Mouse (Mus musculus): ENCODE results near the gene Pla2g15. TPM values are rescaled to one million over a fixed set of nuclear protein-coding genes. Genes with fewer than 3 reads are reported as not detected.
A peak's percentile ranks its signal among the peaks of the same experiment; 100 is the strongest.

Gene Pla2g15
- polyA plus RNA-seq, 1 experiment from 2014 or later: 4.1 TPM

DNA sequence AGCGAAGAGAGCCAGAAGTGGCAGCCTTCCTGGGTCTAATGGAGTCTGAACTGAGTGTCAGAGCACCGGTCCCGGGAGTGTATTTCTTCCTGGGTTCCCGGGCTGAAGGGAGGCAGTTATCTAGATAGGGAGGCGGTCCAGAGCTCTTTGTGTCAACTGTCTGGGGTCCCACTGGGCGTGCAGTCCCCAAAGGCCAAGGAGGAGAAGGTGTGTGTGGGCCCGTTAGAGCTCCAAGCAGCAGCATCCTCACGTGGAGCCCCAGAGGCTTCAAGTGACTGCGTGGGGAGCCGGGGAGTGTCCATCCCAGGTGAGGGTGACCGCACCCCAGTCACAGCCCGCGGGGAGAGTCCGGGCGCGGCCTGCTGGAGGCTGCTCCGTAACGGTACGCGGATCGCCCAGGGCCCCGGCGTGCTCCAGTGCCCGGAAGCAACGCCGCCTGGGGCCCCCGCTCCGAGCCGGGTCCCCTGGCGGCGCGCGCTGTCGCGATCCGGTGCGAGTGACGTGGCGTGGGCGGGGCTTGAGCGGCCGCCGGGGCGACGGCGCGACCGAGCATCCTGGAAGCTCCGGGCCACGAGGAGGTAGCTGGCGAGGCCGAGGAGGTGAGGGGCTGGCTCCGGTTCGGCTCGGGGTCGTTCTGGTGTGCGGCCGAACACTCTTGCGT, 18.3 kb downstream of the Pla2g15 start, which contains the start of gene Slc7a6:
Gene Slc7a6, plus strand, starts transcription at position 502 of the 661 bp plus-strand sequence.
- Histone ChIP-seq H3K4me1 (replicated peaks; ENCODE audit: control insufficient read depth, insufficient read depth, low read length) (peaks cover 4% of the 10 kb centered on the region; the same call in 1 of the 2 replicates), H3K27ac (ENCODE audit: low read depth) (peak within 1 kb of the TSS; percentile 69), H3K9ac (ENCODE audit: low read length) (peak within 1 kb of the TSS; percentile 64), H3K27me3 (replicated peaks; ENCODE audit: control insufficient read depth, insufficient read depth, low read length) (no peaks in the 10 kb centered on the region), H3K4me3 (ENCODE audit: low read depth, low read length) (peak within 1 kb of the TSS; percentile 58), H3K4me2 (ENCODE audit: low read length) (peak within 1 kb of the TSS; percentile 93), H3K36me3 (ENCODE audit: control insufficient read depth, insufficient read depth, low read length) (peaks cover 12% of the 10 kb centered on the region), H3K9me3 (ENCODE audit: control insufficient read depth, low read length) (no peaks in the 10 kb centered on the region)
- ATAC-seq (replicated peaks; ENCODE audit: low FRiP score, low TSS enrichment, low read depth): peak; percentile 87
- under 1% methylated on average over 52 of the region's 59 CpGs for WGBS
- DNase-seq (ENCODE audit: low spot score): peak; percentile 89

DNA sequence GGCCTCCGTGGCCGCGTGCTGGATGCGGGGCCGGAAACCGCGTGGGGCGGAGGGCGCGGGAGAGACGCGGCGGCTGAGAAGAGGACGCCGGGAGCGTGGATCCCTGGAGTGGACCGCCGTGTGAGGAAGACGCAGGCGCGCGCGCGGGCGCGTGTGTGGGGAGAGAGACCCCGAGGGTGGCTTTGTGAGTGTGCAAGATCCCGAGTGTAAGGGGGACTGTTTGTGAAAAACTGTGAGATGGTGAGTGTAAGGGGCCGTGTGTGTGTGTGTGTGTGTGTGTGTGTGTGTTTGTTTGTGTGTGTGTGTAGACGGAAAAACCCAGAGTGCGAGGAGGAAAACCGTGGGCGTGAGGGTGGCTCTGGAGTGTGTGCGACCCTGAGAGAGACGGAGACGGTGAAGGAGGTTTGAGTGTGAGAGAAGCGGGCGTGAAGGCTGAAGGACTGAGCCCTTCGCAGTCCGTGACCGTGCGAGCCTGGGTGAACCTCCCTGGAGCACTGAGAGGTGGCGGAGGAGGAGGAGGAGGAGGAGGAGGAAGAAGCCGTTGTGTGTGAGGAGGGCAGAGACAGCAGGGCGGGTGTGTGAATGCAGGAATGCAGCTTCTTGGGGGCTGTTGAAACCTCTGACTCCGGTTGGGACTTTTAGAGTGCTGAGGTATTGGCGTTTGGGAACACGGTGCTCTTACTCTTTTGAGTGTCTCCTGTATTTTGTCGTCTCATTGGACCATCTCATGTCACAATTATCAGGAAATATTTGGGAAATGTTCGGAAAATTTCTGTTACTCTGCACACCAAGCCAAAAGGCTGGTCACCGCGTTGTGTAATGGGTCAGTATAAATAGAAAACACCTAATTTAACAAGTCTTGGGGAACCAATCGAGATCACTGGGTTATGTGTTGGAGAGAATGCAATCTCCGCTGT, 19.1 kb downstream of the Pla2g15 start:
- Histone ChIP-seq H3K4me1 (replicated peaks; ENCODE audit: control insufficient read depth, insufficient read depth, low read length) (peaks cover 4% of the 10 kb centered on the region; the same call in 1 of the 2 replicates), H3K9me3 (ENCODE audit: control insufficient read depth, low read length) (no peaks in the 10 kb centered on the region), H3K36me3 (ENCODE audit: control insufficient read depth, insufficient read depth, low read length) (0 out of 2 replicates have a peak, but pooled peaks cover 4% of the 10 kb centered on the region), H3K4me2 (ENCODE audit: low read length) (peak overlapping the region; percentile 93), H3K27ac (ENCODE audit: low read depth) (peak overlapping the region; percentile 69), H3K4me3 (ENCODE audit: low read depth, low read length) (peak overlapping the region; percentile 58), H3K9ac (ENCODE audit: low read length) (peak overlapping the region; percentile 64), H3K27me3 (replicated peaks; ENCODE audit: control insufficient read depth, insufficient read depth, low read length) (no peaks in the 10 kb centered on the region)
- DNase-seq (ENCODE audit: low spot score) (peak; percentile 74), ATAC-seq (replicated peaks; ENCODE audit: low FRiP score, low TSS enrichment, low read depth) (peak; percentile 57)
- under 1% methylated on average over 54 of the region's 54 CpGs for WGBS

DNA sequence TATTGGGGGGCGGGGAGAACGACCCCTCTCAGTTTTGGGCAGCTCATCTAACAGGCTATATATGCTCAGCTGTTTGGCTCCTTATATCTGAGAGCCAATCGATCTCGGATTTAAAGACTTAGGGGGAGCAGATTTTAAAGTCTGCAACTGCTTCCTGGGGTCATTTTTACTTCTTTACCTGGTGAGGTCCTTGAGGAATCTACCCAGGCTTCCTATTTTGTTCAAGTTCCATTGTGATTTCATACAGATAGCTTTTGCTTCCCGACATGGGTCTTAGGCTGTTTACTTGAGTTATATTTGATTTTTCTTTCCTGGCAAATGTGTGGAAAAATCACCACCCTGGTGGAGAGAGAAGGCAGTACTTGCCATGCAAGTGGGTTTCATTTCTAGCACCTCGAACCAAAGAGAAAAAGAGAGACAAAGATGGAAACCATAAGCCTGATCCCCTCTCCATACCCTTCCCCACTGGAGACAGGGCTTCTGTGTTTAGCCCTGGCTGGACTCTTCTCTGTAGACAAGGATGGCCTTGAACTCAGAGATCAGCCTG, 19.8 kb downstream of the Pla2g15 start:
- Histone ChIP-seq H3K9ac (ENCODE audit: low read length) (peak overlapping the region; percentile 64; the same call in 1 of the 2 replicates), H3K4me3 (ENCODE audit: low read depth, low read length) (peak overlapping the region; percentile 58), H3K4me1 (replicated peaks; ENCODE audit: control insufficient read depth, insufficient read depth, low read length) (peaks cover 4% of the 10 kb centered on the region; the same call in 1 of the 2 replicates), H3K4me2 (ENCODE audit: low read length) (peak overlapping the region; percentile 93), H3K27ac (ENCODE audit: low read depth) (no peak overlapping the region), H3K27me3 (replicated peaks; ENCODE audit: control insufficient read depth, insufficient read depth, low read length) (no peaks in the 10 kb centered on the region), H3K36me3 (ENCODE audit: control insufficient read depth, insufficient read depth, low read length) (no peaks in the 10 kb centered on the region), H3K9me3 (ENCODE audit: control insufficient read depth, low read length) (no peaks in the 10 kb centered on the region)
- 34% methylated on average over 6 of the region's 6 CpGs for WGBS
- DNase-seq (ENCODE audit: low spot score): no peak
- ATAC-seq (replicated peaks; ENCODE audit: low FRiP score, low TSS enrichment, low read depth): no peak

DNA sequence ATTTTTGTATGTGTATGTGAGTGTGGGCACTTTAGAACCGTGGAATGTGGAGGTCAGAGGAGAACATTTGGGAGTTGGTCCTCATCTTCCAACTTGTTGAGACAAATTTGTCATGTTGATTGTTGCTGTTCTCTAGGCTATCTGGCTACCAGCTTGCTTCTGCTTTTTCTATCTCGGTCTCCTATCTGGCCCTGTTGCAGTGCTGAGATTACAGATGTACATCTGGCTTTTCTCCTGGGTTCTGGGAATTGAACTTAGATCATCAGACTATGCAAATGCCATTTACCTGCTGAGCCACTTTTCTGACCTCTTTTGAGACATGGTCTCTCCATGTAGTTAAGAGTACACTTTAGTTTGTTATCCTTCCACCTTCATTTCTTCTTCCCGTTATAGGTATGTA, 23.4 kb downstream of the Pla2g15 start:
- Histone ChIP-seq H3K4me3 (ENCODE audit: low read depth, low read length) (no peak overlapping the region), H3K9ac (ENCODE audit: low read length) (no peak overlapping the region), H3K27ac (ENCODE audit: low read depth) (no peak overlapping the region), H3K27me3 (replicated peaks; ENCODE audit: control insufficient read depth, insufficient read depth, low read length) (no peaks in the 10 kb centered on the region), H3K4me2 (ENCODE audit: low read length) (no peak overlapping the region), H3K9me3 (ENCODE audit: control insufficient read depth, low read length) (no peaks in the 10 kb centered on the region), H3K4me1 (replicated peaks; ENCODE audit: control insufficient read depth, insufficient read depth, low read length) (peaks cover 23% of the 10 kb centered on the region), H3K36me3 (ENCODE audit: control insufficient read depth, insufficient read depth, low read length) (no peaks in the 10 kb centered on the region)
- WGBS: 84% methylated on average over 3 of the region's 3 CpGs
- ATAC-seq (replicated peaks; ENCODE audit: low FRiP score, low TSS enrichment, low read depth): no peak
- no peak for DNase-seq (ENCODE audit: low spot score)

DNA sequence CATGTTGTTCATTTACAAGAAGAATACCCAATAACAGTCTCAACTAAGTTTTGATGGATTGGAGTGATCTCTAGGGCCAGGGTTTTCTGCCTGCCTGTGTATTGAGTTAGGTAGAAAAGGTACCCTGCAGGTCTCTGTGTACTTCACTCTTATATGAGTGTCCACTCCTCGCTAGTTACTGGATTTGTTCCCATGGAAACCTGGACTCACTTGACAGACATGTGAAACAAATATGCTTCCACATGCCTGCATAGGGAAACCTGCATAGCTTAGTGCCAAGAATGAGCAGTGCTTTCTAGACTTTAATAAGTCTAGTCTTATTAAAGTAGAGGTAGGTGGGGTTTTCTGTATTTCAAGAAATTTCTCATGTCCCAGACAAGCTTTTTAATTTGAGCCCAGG, 26.7 kb downstream of the Pla2g15 start:
- peaks cover 22% of the 10 kb centered on the region for H3K4me1 ChIP-seq (replicated peaks; ENCODE audit: control insufficient read depth, insufficient read depth, low read length)

DNA sequence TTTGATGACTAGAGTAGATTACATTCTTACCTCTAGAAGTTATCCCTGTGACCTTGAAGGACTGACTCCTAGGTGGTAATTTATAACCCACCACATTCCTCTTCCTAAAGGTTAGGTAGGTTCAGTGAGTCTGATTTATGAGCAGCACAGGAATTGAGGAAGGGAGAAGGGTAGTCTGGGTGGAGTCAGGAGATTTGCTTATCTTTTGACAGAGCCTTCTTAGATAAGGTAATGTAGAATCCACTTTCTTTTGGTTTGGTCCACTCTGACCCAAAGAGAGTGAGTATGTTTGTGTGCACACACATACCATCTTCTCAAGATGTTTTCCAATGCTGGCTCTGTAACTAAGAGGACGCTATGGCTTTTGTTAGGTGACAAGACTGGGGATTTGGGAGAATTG, 27.4 kb downstream of the Pla2g15 start:
- H3K4me2 ChIP-seq (ENCODE audit: low read length): no peak overlapping the region
- no peak overlapping the region for H3K4me3 ChIP-seq (ENCODE audit: low read depth, low read length)
- 35% methylated on average over 1 of the region's 1 CpGs for WGBS
- H3K36me3 ChIP-seq (ENCODE audit: control insufficient read depth, insufficient read depth, low read length): peaks cover 4% of the 10 kb centered on the region; the same call in 1 of the 2 replicates
- ATAC-seq (replicated peaks; ENCODE audit: low FRiP score, low TSS enrichment, low read depth) (no peak), DNase-seq (ENCODE audit: low spot score) (no peak)
- no peak overlapping the region for H3K27ac ChIP-seq (ENCODE audit: low read depth)
- peaks cover 22% of the 10 kb centered on the region for H3K4me1 ChIP-seq (replicated peaks; ENCODE audit: control insufficient read depth, insufficient read depth, low read length)
- no peaks in the 10 kb centered on the region for H3K9me3 ChIP-seq (ENCODE audit: control insufficient read depth, low read length)
- H3K9ac ChIP-seq (ENCODE audit: low read length): no peak overlapping the region
- H3K27me3 ChIP-seq (replicated peaks; ENCODE audit: control insufficient read depth, insufficient read depth, low read length): no peaks in the 10 kb centered on the region

More for the DNA sequence above, 26.7 kb downstream of the Pla2g15 start:
- Histone ChIP-seq H3K9ac (ENCODE audit: low read length) (no peak overlapping the region), H3K4me2 (ENCODE audit: low read length) (no peak overlapping the region), H3K4me3 (ENCODE audit: low read depth, low read length) (no peak overlapping the region), H3K36me3 (ENCODE audit: control insufficient read depth, insufficient read depth, low read length) (no peaks in the 10 kb centered on the region), H3K27ac (ENCODE audit: low read depth) (no peak overlapping the region), H3K9me3 (ENCODE audit: control insufficient read depth, low read length) (no peaks in the 10 kb centered on the region), H3K27me3 (replicated peaks; ENCODE audit: control insufficient read depth, insufficient read depth, low read length) (no peaks in the 10 kb centered on the region)
- 31% methylated on average over 1 of the region's 1 CpGs for WGBS
- ATAC-seq (replicated peaks; ENCODE audit: low FRiP score, low TSS enrichment, low read depth) (no peak), DNase-seq (ENCODE audit: low spot score) (no peak)

DNA sequence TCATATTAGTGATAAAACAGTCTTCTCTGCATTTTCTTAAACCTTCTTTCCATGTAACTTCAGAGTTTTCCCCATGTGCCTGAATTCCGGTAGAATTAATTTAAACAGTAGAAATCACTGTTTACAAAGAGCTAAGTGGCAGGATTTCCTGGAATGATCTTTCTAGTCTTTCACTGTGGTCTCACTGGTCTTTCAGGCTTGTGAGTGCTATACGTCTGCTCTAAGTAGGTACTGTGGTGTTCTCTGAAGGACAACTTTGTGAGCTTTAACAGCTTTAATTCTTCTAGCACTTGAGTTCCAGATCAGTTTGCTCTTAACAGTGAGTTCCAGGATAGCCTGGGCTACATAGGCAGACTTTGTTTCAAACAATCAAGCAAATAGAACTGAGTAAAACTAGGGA, 28.2 kb downstream of the Pla2g15 start:
- no peak overlapping the region for H3K4me3 ChIP-seq (ENCODE audit: low read depth, low read length)
- no peaks in the 10 kb centered on the region for H3K9me3 ChIP-seq (ENCODE audit: control insufficient read depth, low read length)
- ATAC-seq (replicated peaks; ENCODE audit: low FRiP score, low TSS enrichment, low read depth) (no peak), DNase-seq (ENCODE audit: low spot score) (no peak)
- H3K36me3 ChIP-seq (ENCODE audit: control insufficient read depth, insufficient read depth, low read length): peaks cover 4% of the 10 kb centered on the region; the same call in 1 of the 2 replicates
- H3K4me1 ChIP-seq (replicated peaks; ENCODE audit: control insufficient read depth, insufficient read depth, low read length): peaks cover 22% of the 10 kb centered on the region
- H3K27ac ChIP-seq (ENCODE audit: low read depth): 0 out of 2 replicates have a peak overlapping the region, but pooled peaks have one; percentile 16
- H3K27me3 ChIP-seq (replicated peaks; ENCODE audit: control insufficient read depth, insufficient read depth, low read length): no peaks in the 10 kb centered on the region
- WGBS: 28% methylated on average over 2 of the region's 2 CpGs
- no peak overlapping the region for H3K4me2 ChIP-seq (ENCODE audit: low read length)
- no peak overlapping the region for H3K9ac ChIP-seq (ENCODE audit: low read length)

DNA sequence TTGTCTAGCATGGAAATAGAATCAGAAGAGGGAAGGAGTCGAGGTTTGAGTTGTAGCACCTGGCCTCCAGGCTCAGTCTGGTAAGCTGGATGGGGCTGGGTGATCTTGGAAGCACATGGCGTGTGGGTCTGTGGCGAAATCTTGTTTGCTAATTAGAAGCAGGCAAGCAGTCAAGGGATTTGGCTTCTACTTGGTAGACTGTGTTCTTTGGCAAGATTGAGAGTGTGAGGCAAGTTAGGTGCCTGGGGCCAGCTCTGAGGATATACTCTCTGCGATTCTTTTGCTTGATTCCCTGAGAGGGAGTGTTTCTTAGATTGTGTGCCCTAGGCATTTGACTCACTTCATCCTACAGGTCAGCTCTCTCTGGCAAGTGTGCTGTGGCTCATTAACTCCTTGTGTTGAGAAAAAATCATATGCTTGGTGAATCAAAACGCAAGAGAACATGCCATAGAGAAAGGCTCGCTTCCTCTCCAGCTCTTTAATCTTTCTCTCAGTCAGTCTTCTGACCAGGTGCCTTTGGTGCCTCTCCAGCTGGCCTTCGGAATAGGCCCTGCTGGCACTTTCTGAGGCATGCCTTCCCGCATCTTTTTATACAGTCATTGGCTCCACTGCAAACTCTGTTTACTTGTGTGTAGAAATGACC, 35.5 kb downstream of the Pla2g15 start:
- 87% methylated on average over 8 of the region's 8 CpGs for WGBS
- no peak overlapping the region for H3K27ac ChIP-seq (ENCODE audit: low read depth)

More for the DNA sequence above, 35.5 kb downstream of the Pla2g15 start:
- Histone ChIP-seq H3K9ac (ENCODE audit: low read length) (no peak overlapping the region), H3K4me2 (ENCODE audit: low read length) (no peak overlapping the region), H3K9me3 (ENCODE audit: control insufficient read depth, low read length) (no peaks in the 10 kb centered on the region), H3K27me3 (replicated peaks; ENCODE audit: control insufficient read depth, insufficient read depth, low read length) (no peaks in the 10 kb centered on the region), H3K4me1 (replicated peaks; ENCODE audit: control insufficient read depth, insufficient read depth, low read length) (no peaks in the 10 kb centered on the region), H3K4me3 (ENCODE audit: low read depth, low read length) (no peak overlapping the region), H3K36me3 (ENCODE audit: control insufficient read depth, insufficient read depth, low read length) (peaks cover 19% of the 10 kb centered on the region)
- ATAC-seq (replicated peaks; ENCODE audit: low FRiP score, low TSS enrichment, low read depth) (no peak), DNase-seq (ENCODE audit: low spot score) (no peak)

Measured in intestine, embryonic 14.5 days (tissue).